Comparison of ENCODE assay signal across 9 mouse cellular contexts in genomic region chr2:93192182-93192560, GRCm38 (mm10). TPM values are rescaled to one million over a fixed set of nuclear protein-coding genes. Genes with fewer than 3 reads are reported as not detected.
DNase-seq lines count a peak whose midpoint lies in the region; ATAC-seq and TF ChIP-seq lines count a peak whose summit lies in the region.
"Had no signal": no experiment of that assay in that cellular context is flagged by ENCODE, and none has a peak within 500 bp of the region (broad histone marks: within the 10 kb centered on the region; RNA-seq: fewer than 3 reads in every experiment).

No protein-coding gene starts in this region.

- ATAC-seq in common myeloid progenitor, adult 5-6 weeks (replicated peaks; ENCODE audit: low read depth, poor library complexity, severe bottlenecking) = peak; percentile 15; the same call in 1 of the 2 replicates
- no peak for ATAC-seq in hindbrain, postnatal 0 days

- no peaks in the 10 kb centered on the region for H3K9me3 ChIP-seq in hindbrain, postnatal 0 days (ENCODE audit: low read length)

- no peak for TF ChIP-seq CTCF in hindbrain, postnatal 0 days (IDR thresholded peaks at IDR 0.05; ENCODE audit: low read depth)

- no peaks in the 10 kb centered on the region for H3K36me3 ChIP-seq in hindbrain, postnatal 0 days (ENCODE audit: insufficient read depth, low read length)
- H3K36me3 ChIP-seq in splenic B cell, adult 2 months (ENCODE audit: control insufficient read depth, insufficient read depth, low read length, poor library complexity, severe bottlenecking) = no peaks in the 10 kb centered on the region; the same call in 1 of the 2 replicates

- WGBS in hindbrain, postnatal 0 days = 38% methylated on average over 9 of the region's 9 CpGs

- no peak overlapping the region; the same call in 1 of the 2 replicates for H3K9ac ChIP-seq in hindbrain, postnatal 0 days (replicated peaks; ENCODE audit: low read length)

- peak; percentile 44 for DNase-seq in adrenal gland, postnatal 14 days
- DNase-seq in adrenal gland, adult 8-10 months = no peak
- no peak for DNase-seq in hindbrain, postnatal 0 days (ENCODE audit: low spot score)
- peak; percentile 67 for DNase-seq in splenic B cell, adult 2 months (ENCODE audit: low read depth, low spot score)
- no peak for DNase-seq in Muller cell, postnatal 12 days (ENCODE audit: inconsistent ontology term)
- DNase-seq in adrenal gland, postnatal 25 days = no peak
- no peak for DNase-seq in gastrocnemius, postnatal 25 days

- no peaks in the 10 kb centered on the region for H3K27me3 ChIP-seq in hindbrain, postnatal 0 days (ENCODE audit: insufficient read depth, low read length)
- H3K27me3 ChIP-seq in splenic B cell, adult 2 months (ENCODE audit: control insufficient read depth, insufficient read depth, low read length, poor library complexity, severe bottlenecking) = no peaks in the 10 kb centered on the region

- H3K4me1 ChIP-seq in hindbrain, postnatal 0 days (ENCODE audit: insufficient read depth, low read length) = peaks cover 27% of the 10 kb centered on the region

- H3K27ac ChIP-seq in hindbrain, postnatal 0 days = no peak overlapping the region
- H3K27ac ChIP-seq: macrophage had no signal

- no peak overlapping the region for H3K4me3 ChIP-seq in hindbrain, postnatal 0 days (ENCODE audit: low read length)

- H3K4me2 ChIP-seq in hindbrain, postnatal 0 days (ENCODE audit: low read depth, low read length) = peak overlapping the region; percentile 7; the same call in 1 of the 2 replicates

RNA-seq across cellular contexts. Expression of gene Trp53i11, which starts 4.8 kb away (rescaled TPM):
- 70.9 and 86.9 TPM in 2 replicates for total RNA-seq in adrenal gland, postnatal 14 days (2021)
- total RNA-seq in adrenal gland, adult 8-10 months (2022) = 100 to 1,000 TPM in 2 of 4 experiments, 10 to 100 TPM in 2; 87.6 to 148 (median 97.6) TPM
- total RNA-seq in common myeloid progenitor, adult 5-6 weeks (2017) = 2.6 and 4.6 TPM in 2 replicates
- total RNA-seq in hindbrain, postnatal 0 days (2014; rRNA removed) = 150 and 176 TPM in 2 replicates
- 49.6 and 66.7 TPM in 2 replicates for polyA plus RNA-seq in hindbrain, postnatal 0 days (2015; fragmentation: Nextera tagmentation; extraction: Ambion mirVana)
- total RNA-seq in adrenal gland, postnatal 25 days (2021) = 52.6 and 75.8 TPM in 2 replicates
- total RNA-seq in gastrocnemius, postnatal 25 days (2021) = 1 to 10 TPM; 3.5 to 7.0 TPM

Comparison
In these comparisons a context has a peak if more than half of its experiments do, and no peak if none do; other contexts are left out.
1. DNase-seq: peak in adrenal gland, postnatal 14 days (single experiment) and splenic B cell, adult 2 months (single experiment); none in adrenal gland, adult 8-10 months (single experiment), hindbrain, postnatal 0 days (single experiment), Muller cell, postnatal 12 days (single experiment), adrenal gland, postnatal 25 days (single experiment) and gastrocnemius, postnatal 25 days (single experiment).